Mouse (Mus musculus): ENCODE measurements around the gene Lamb2. TPM values are rescaled to one million over a fixed set of nuclear protein-coding genes. Genes with fewer than 3 reads are reported as not detected.

Gene Lamb2
- polyA plus RNA-seq, 2 experiments = 4.3 to 8.3 TPM

DNA sequence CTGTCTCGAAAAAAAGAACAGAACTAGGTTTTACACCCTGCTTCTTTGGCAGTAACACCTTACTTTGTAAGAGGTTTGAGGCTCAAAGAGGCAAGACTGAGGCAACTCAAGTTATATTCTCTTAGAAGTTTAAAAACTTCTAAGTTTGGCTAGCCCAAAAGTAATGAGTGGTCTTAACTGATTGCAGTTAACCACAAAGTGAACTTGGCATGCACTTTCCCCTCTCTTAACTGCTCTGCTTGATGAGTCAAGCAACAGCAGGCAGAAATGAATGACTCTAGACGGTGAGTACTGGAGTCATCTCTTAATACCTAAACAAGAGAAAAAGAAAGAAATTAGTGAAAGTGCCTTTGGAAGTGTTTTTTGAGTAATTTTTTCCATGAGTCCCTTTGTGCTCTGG, 42.1 kb downstream of the Lamb2 start:
- no peak overlapping the region for H3K4me2 ChIP-seq (ENCODE audit: low read depth)
- no peaks in the 10 kb centered on the region for H3K27me3 ChIP-seq (ENCODE audit: control insufficient read depth, insufficient read depth, low read length)
- TF ChIP-seq CTCF (IDR thresholded peaks at IDR 0.05; ENCODE audit: low read depth) (no peak), EP300 (IDR thresholded peaks at IDR 0.05; ENCODE audit: low read depth) (no peak)
- no peak overlapping the region for H3K4me3 ChIP-seq (ENCODE audit: insufficient read depth in 1 of 2, low read depth in 2 of 2, low read length in 2 of 2)
- H3K27ac ChIP-seq = no peak overlapping the region
- no peak for ATAC-seq (ENCODE audit: insufficient read depth)
- no peaks in the 10 kb centered on the region for H3K9me3 ChIP-seq (ENCODE audit: control insufficient read depth, low read length)
- WGBS (ENCODE audit: insufficient replicate concordance) = 58% methylated on average over 2 of the region's 2 CpGs
- peaks cover 26% of the 10 kb centered on the region for H3K36me3 ChIP-seq (replicated peaks; ENCODE audit: control insufficient read depth, insufficient read depth, low read depth)
- no peak for DNase-seq (ENCODE audit: low read depth in 3 of 3, low spot score in 3 of 3)
- no peak overlapping the region for H3K9ac ChIP-seq (replicated peaks)
- peaks cover 3 to 13% of the 10 kb centered on the region in 2 experiments; a peak in 3 of 4 replicates for H3K4me1 ChIP-seq (replicated peaks; ENCODE audit: control insufficient read depth in 2 of 2, insufficient read depth in 2 of 2, low read length in 1 of 2)

DNA sequence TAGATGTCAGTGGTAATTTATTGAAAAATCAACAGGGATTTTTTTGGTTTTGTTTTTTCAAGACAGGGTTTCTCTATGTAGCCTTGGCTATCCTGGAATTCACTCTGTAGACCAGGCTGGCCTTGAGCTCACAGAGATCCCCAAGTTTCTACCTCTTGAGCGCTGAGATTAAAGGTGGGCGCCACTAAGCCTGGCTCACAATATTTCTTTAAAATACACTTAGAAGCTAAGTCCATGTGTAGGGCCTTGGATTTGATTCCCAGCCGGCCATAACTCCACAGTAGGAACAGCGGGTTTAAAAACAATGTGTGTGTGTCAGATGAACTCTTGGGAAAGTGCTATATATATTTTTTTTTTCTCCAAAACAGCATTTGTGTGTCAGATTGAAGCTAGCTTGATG, 43.8 kb downstream of the Lamb2 start:
- 92% methylated on average over 4 of the region's 4 CpGs for WGBS (ENCODE audit: insufficient replicate concordance)
- Histone ChIP-seq H3K36me3 (replicated peaks; ENCODE audit: control insufficient read depth, insufficient read depth, low read depth) (peaks cover 33% of the 10 kb centered on the region), H3K9ac (replicated peaks) (no peak overlapping the region), H3K4me3 (ENCODE audit: insufficient read depth in 1 of 2, low read depth in 2 of 2, low read length in 2 of 2) (no peak overlapping the region), H3K27ac (no peak overlapping the region), H3K4me1 (replicated peaks; ENCODE audit: control insufficient read depth in 2 of 2, insufficient read depth in 2 of 2, low read length in 1 of 2) (peaks cover 3 to 13% of the 10 kb centered on the region in 2 experiments; a peak in 3 of 4 replicates), H3K9me3 (ENCODE audit: control insufficient read depth, low read length) (no peaks in the 10 kb centered on the region), H3K4me2 (ENCODE audit: low read depth) (no peak overlapping the region), H3K27me3 (ENCODE audit: control insufficient read depth, insufficient read depth, low read length) (no peaks in the 10 kb centered on the region)
- no peak for DNase-seq (ENCODE audit: low read depth in 3 of 3, low spot score in 3 of 3)
- no peak for ATAC-seq (ENCODE audit: insufficient read depth)
- TF ChIP-seq EP300 (IDR thresholded peaks at IDR 0.05; ENCODE audit: low read depth) (no peak), CTCF (IDR thresholded peaks at IDR 0.05; ENCODE audit: low read depth) (no peak)

DNA sequence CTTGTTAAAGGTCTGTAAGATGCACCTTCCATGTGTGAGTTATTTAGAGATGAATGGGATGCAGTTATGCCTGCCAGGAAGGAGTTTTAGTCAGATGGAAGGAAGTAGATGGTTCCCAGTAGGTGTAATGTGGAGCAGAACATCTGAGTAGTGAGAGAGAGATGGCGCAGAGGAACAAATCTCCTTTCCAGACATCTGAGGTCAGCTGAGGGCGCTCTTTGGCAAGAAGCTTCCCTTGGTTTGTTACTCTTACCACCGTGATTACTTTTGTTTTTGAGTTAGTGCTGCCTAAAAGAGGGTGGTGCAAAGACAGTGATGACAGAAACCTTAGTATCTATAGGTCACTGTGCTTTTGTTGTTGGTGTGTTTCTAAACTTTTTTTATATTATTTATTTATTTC, 45.9 kb downstream of the Lamb2 start:
- Histone ChIP-seq H3K36me3 (replicated peaks; ENCODE audit: control insufficient read depth, insufficient read depth, low read depth) (peaks cover 43% of the 10 kb centered on the region), H3K27ac (no peak overlapping the region), H3K4me2 (ENCODE audit: low read depth) (no peak overlapping the region), H3K4me1 (replicated peaks; ENCODE audit: control insufficient read depth in 2 of 2, insufficient read depth in 2 of 2, low read length in 1 of 2) (no peaks in the 10 kb centered on the region), H3K9me3 (ENCODE audit: control insufficient read depth, low read length) (no peaks in the 10 kb centered on the region), H3K9ac (replicated peaks) (no peak overlapping the region), H3K4me3 (ENCODE audit: insufficient read depth in 1 of 2, low read depth in 2 of 2, low read length in 2 of 2) (no peak overlapping the region), H3K27me3 (ENCODE audit: control insufficient read depth, insufficient read depth, low read length) (no peaks in the 10 kb centered on the region)
- 76% methylated on average over 3 of the region's 3 CpGs for WGBS (ENCODE audit: insufficient replicate concordance)
- DNase-seq (ENCODE audit: low read depth in 3 of 3, low spot score in 3 of 3) = no peak
- no peak for ATAC-seq (ENCODE audit: insufficient read depth)
- TF ChIP-seq CTCF (IDR thresholded peaks at IDR 0.05; ENCODE audit: low read depth) (no peak), EP300 (IDR thresholded peaks at IDR 0.05; ENCODE audit: low read depth) (no peak)

DNA sequence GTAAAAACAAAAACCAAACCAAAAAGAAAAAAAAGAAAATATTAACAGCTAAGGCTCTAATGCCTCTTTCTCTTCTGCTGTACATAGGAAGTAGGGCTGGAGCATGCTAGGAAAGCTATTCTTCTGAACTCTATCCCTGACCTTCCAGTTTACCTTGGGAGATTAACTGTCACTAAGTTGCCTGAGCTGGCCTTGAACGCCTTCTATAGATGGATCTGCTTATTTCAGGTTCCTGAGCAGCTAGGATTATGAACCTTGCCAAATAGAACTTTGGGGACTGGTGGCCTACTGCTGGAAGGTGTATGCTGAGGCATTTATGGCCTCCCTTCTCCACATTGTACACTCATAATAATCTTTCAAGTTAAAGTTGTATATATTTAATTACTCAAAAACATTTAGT, 51.4 kb downstream of the Lamb2 start:
- Histone ChIP-seq H3K27ac (no peak overlapping the region), H3K36me3 (replicated peaks; ENCODE audit: control insufficient read depth, insufficient read depth, low read depth) (peaks cover 77% of the 10 kb centered on the region), H3K9ac (replicated peaks) (no peak overlapping the region), H3K4me1 (replicated peaks; ENCODE audit: control insufficient read depth in 2 of 2, insufficient read depth in 2 of 2, low read length in 1 of 2) (no peaks in the 10 kb centered on the region), H3K27me3 (ENCODE audit: control insufficient read depth, insufficient read depth, low read length) (no peaks in the 10 kb centered on the region), H3K4me2 (ENCODE audit: low read depth) (no peak overlapping the region), H3K4me3 (ENCODE audit: insufficient read depth in 1 of 2, low read depth in 2 of 2, low read length in 2 of 2) (no peak overlapping the region), H3K9me3 (ENCODE audit: control insufficient read depth, low read length) (no peaks in the 10 kb centered on the region)
- no peak for DNase-seq (ENCODE audit: low read depth in 3 of 3, low spot score in 3 of 3)
- TF ChIP-seq EP300 (IDR thresholded peaks at IDR 0.05; ENCODE audit: low read depth) (no peak), CTCF (IDR thresholded peaks at IDR 0.05; ENCODE audit: low read depth) (no peak)
- WGBS (ENCODE audit: insufficient replicate concordance) = 81% methylated on average over 1 of the region's 1 CpGs
- no peak for ATAC-seq (ENCODE audit: insufficient read depth)

DNA sequence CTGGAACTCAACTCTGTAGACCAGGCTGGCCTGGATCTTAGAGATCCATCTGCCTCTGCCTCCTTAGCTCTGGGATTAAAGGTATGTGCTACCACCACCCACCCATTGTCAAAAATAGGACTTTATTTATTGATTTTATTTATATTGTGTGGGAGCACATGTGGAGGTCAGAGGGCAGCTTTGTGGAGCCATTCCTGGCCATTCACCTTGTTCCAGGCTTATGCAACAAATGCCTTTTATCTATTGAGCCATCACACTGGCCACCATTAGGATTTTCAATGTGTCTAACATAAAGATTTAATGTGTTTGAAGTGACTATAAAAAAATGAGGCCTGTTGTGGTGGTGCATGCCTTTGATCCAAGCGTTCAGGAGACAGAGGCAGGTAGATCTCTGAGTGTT, 52.0 kb downstream of the Lamb2 start:
- no peaks in the 10 kb centered on the region for H3K9me3 ChIP-seq (ENCODE audit: control insufficient read depth, low read length)
- DNase-seq (ENCODE audit: low read depth in 3 of 3, low spot score in 3 of 3) (no peak), ATAC-seq (ENCODE audit: insufficient read depth) (no peak)
- H3K27me3 ChIP-seq (ENCODE audit: control insufficient read depth, insufficient read depth, low read length) = no peaks in the 10 kb centered on the region
- no peak overlapping the region for H3K9ac ChIP-seq (replicated peaks)
- H3K27ac ChIP-seq = no peak overlapping the region
- no peak overlapping the region for H3K4me2 ChIP-seq (ENCODE audit: low read depth)
- no peak overlapping the region for H3K4me3 ChIP-seq (ENCODE audit: insufficient read depth in 1 of 2, low read depth in 2 of 2, low read length in 2 of 2)
- H3K4me1 ChIP-seq (replicated peaks; ENCODE audit: control insufficient read depth in 2 of 2, insufficient read depth in 2 of 2, low read length in 1 of 2) = no peaks in the 10 kb centered on the region
- H3K36me3 ChIP-seq (replicated peaks; ENCODE audit: control insufficient read depth, insufficient read depth, low read depth) = peaks cover 82% of the 10 kb centered on the region
- whole genome bisulfite sequencing (ENCODE audit: insufficient replicate concordance) = 80% methylated on average over 1 of the region's 1 CpGs
- TF ChIP-seq CTCF (IDR thresholded peaks at IDR 0.05; ENCODE audit: low read depth) (no peak), EP300 (IDR thresholded peaks at IDR 0.05; ENCODE audit: low read depth) (no peak)

Other genes starting within 250 kb of the Lamb2 start
- gene Dag1, start 215.8 kb upstream of the Lamb2 start, polyA plus RNA-seq (2012; rRNA removed) = 4.8 and 5.3 TPM in 2 replicates
- 12.0 and 13.0 TPM in 2 replicates for gene Dag1, start 215.8 kb upstream of the Lamb2 start, polyA plus RNA-seq (2014; fragmentation: Nextera tagmentation; extraction: Ambion mirVana)
- gene Nicn1, start 189.3 kb upstream of the Lamb2 start, polyA plus RNA-seq (2012; rRNA removed) = 2.8 and 2.9 TPM in 2 replicates
- gene Nicn1, start 189.3 kb upstream of the Lamb2 start, polyA plus RNA-seq (2014; fragmentation: Nextera tagmentation; extraction: Ambion mirVana) = 4.3 and 6.2 TPM in 2 replicates
- gene Amt, start 182.9 kb upstream of the Lamb2 start, polyA plus RNA-seq (2012; rRNA removed) = 6.1 and 7.5 TPM in 2 replicates
- 7.2 and 7.7 TPM in 2 replicates for gene Amt, start 182.9 kb upstream of the Lamb2 start, polyA plus RNA-seq (2014; fragmentation: Nextera tagmentation; extraction: Ambion mirVana)
- 62.5 and 76.4 TPM in 2 replicates for gene Rhoa, start 173.6 kb upstream of the Lamb2 start, polyA plus RNA-seq (2012; rRNA removed)
- 130 and 133 TPM in 2 replicates for gene Rhoa, start 173.6 kb upstream of the Lamb2 start, polyA plus RNA-seq (2014; fragmentation: Nextera tagmentation; extraction: Ambion mirVana)
- 10.4 and 10.6 TPM in 2 replicates for gene Tcta, start 173.6 kb upstream of the Lamb2 start, polyA plus RNA-seq (2012; rRNA removed)
- gene Tcta, start 173.6 kb upstream of the Lamb2 start, polyA plus RNA-seq (2014; fragmentation: Nextera tagmentation; extraction: Ambion mirVana) = 10.9 and 13.2 TPM in 2 replicates
- 3,084 and 3,741 TPM in 2 replicates for gene Gpx1, start 140.8 kb upstream of the Lamb2 start, polyA plus RNA-seq (2012; rRNA removed)
- gene Gpx1, start 140.8 kb upstream of the Lamb2 start, polyA plus RNA-seq (2014; fragmentation: Nextera tagmentation; extraction: Ambion mirVana) = 6,910 and 6,914 TPM in 2 replicates
- gene Usp4, start 131.9 kb upstream of the Lamb2 start, polyA plus RNA-seq (2012; rRNA removed) = 29.2 and 38.5 TPM in 2 replicates
- 59.3 and 67.6 TPM in 2 replicates for gene Usp4, start 131.9 kb upstream of the Lamb2 start, polyA plus RNA-seq (2014; fragmentation: Nextera tagmentation; extraction: Ambion mirVana)
- 0.47 and 0.49 TPM in 2 replicates for gene 1700102P08Rik, start 86.9 kb upstream of the Lamb2 start, polyA plus RNA-seq (2012; rRNA removed)
- 0.45 and 0.52 TPM in 2 replicates for gene 1700102P08Rik, start 86.9 kb upstream of the Lamb2 start, polyA plus RNA-seq (2014; fragmentation: Nextera tagmentation; extraction: Ambion mirVana)
- 0.12 and 0.20 TPM in 2 replicates for gene Ccdc36, start 51.3 kb upstream of the Lamb2 start, polyA plus RNA-seq (2012; rRNA removed)
- gene Ccdc36, start 51.3 kb upstream of the Lamb2 start, polyA plus RNA-seq (2014; fragmentation: Nextera tagmentation; extraction: Ambion mirVana) = 0.24 and 0.27 TPM in 2 replicates
- not detected in 2 replicates for gene BC048562, start 43.3 kb upstream of the Lamb2 start, polyA plus RNA-seq (2012; rRNA removed)
- not detected in 2 replicates for gene BC048562, start 43.3 kb upstream of the Lamb2 start, polyA plus RNA-seq (2014; fragmentation: Nextera tagmentation; extraction: Ambion mirVana)
- 8.6 and 9.7 TPM in 2 replicates for gene Ccdc71, start 19.2 kb upstream of the Lamb2 start, polyA plus RNA-seq (2012; rRNA removed)
- 14.5 and 15.6 TPM in 2 replicates for gene Ccdc71, start 19.2 kb upstream of the Lamb2 start, polyA plus RNA-seq (2014; fragmentation: Nextera tagmentation; extraction: Ambion mirVana)
- gene Klhdc8b, start 18.2 kb upstream of the Lamb2 start, polyA plus RNA-seq (2012; rRNA removed) = 13.1 and 16.5 TPM in 2 replicates
- 6.9 and 9.5 TPM in 2 replicates for gene Klhdc8b, start 18.2 kb upstream of the Lamb2 start, polyA plus RNA-seq (2014; fragmentation: Nextera tagmentation; extraction: Ambion mirVana)
- 33.9 and 36.0 TPM in 2 replicates for gene Usp19, start 10.9 kb downstream of the Lamb2 start, polyA plus RNA-seq (2012; rRNA removed)
- 17.1 and 22.5 TPM in 2 replicates for gene Usp19, start 10.9 kb downstream of the Lamb2 start, polyA plus RNA-seq (2014; fragmentation: Nextera tagmentation; extraction: Ambion mirVana)
- gene Qars, start 28.0 kb downstream of the Lamb2 start, polyA plus RNA-seq (2012; rRNA removed) = 88.6 and 184 TPM in 2 replicates
- gene Qars, start 28.0 kb downstream of the Lamb2 start, polyA plus RNA-seq (2014; fragmentation: Nextera tagmentation; extraction: Ambion mirVana) = 61.3 and 65.8 TPM in 2 replicates
- 34.0 and 40.6 TPM in 2 replicates for gene Qrich1, start 37.1 kb downstream of the Lamb2 start, polyA plus RNA-seq (2012; rRNA removed)
- 39.8 and 46.3 TPM in 2 replicates for gene Qrich1, start 37.1 kb downstream of the Lamb2 start, polyA plus RNA-seq (2014; fragmentation: Nextera tagmentation; extraction: Ambion mirVana)
- gene Impdh2, start 80.5 kb downstream of the Lamb2 start, polyA plus RNA-seq (2012; rRNA removed) = 86.6 and 117 TPM in 2 replicates
- 104 and 117 TPM in 2 replicates for gene Impdh2, start 80.5 kb downstream of the Lamb2 start, polyA plus RNA-seq (2014; fragmentation: Nextera tagmentation; extraction: Ambion mirVana)
- gene Ndufaf3, start 87.7 kb downstream of the Lamb2 start, polyA plus RNA-seq (2012; rRNA removed) = 8.9 and 12.1 TPM in 2 replicates
- 36.1 and 36.9 TPM in 2 replicates for gene Ndufaf3, start 87.7 kb downstream of the Lamb2 start, polyA plus RNA-seq (2014; fragmentation: Nextera tagmentation; extraction: Ambion mirVana)
- gene Dalrd3, start 90.2 kb downstream of the Lamb2 start, polyA plus RNA-seq (2012; rRNA removed) = 43.8 and 48.0 TPM in 2 replicates
- gene Dalrd3, start 90.2 kb downstream of the Lamb2 start, polyA plus RNA-seq (2014; fragmentation: Nextera tagmentation; extraction: Ambion mirVana) = 26.4 and 33.6 TPM in 2 replicates
- 8.4 and 9.4 TPM in 2 replicates for gene Wdr6, start 99.0 kb downstream of the Lamb2 start, polyA plus RNA-seq (2012; rRNA removed)
- 8.4 and 11.1 TPM in 2 replicates for gene Wdr6, start 99.0 kb downstream of the Lamb2 start, polyA plus RNA-seq (2014; fragmentation: Nextera tagmentation; extraction: Ambion mirVana)
- 0.52 and 0.54 TPM in 2 replicates for gene P4htm, start 117.9 kb downstream of the Lamb2 start, polyA plus RNA-seq (2012; rRNA removed)
- gene P4htm, start 117.9 kb downstream of the Lamb2 start, polyA plus RNA-seq (2014; fragmentation: Nextera tagmentation; extraction: Ambion mirVana) = 0.25 and 0.67 TPM in 2 replicates
- 15.3 and 17.7 TPM in 2 replicates for gene Arih2, start 169.7 kb downstream of the Lamb2 start, polyA plus RNA-seq (2012; rRNA removed)
- gene Arih2, start 169.7 kb downstream of the Lamb2 start, polyA plus RNA-seq (2014; fragmentation: Nextera tagmentation; extraction: Ambion mirVana) = 18.0 and 22.0 TPM in 2 replicates
- gene Slc25a20, start 182.4 kb downstream of the Lamb2 start, polyA plus RNA-seq (2012; rRNA removed) = 5.8 and 8.6 TPM in 2 replicates
- gene Slc25a20, start 182.4 kb downstream of the Lamb2 start, polyA plus RNA-seq (2014; fragmentation: Nextera tagmentation; extraction: Ambion mirVana) = 12.3 and 14.0 TPM in 2 replicates
- gene Prkar2a, start 209.6 kb downstream of the Lamb2 start, polyA plus RNA-seq (2012; rRNA removed) = 5.0 and 6.4 TPM in 2 replicates
- gene Prkar2a, start 209.6 kb downstream of the Lamb2 start, polyA plus RNA-seq (2014; fragmentation: Nextera tagmentation; extraction: Ambion mirVana) = 9.9 and 10.1 TPM in 2 replicates